Mouse (Mus musculus) adrenal gland, postnatal 25 days (tissue): ENCODE measurements at regions not wholly inside any gene's neighbourhood (a gene's known extent, or its start where the extent isn't known, plus 50 kb on each side); places are given as distances from the start of the nearest gene placed in this dataset.
"Not testable (repeated sequence)": the region's sequence is repeated elsewhere in the genome, so short reads cannot be mapped to it uniquely, and the experiment has no call there.

Experiments used
- DNase-seq: peaks from one replicate; pipeline ENCODE4 v3.0.0; 2021; ENCODE audit warnings: mixed read lengths

GRCm38 (mm10) chr7:61615156-61615555 is 731.2 kb upstream of the Ndn start:
- DNase-seq, result no peak

GRCm38 (mm10) chr7:61644893-61645545 is 701.4 kb upstream of the Ndn start:
- no peak for DNase-seq

- no peak for DNase-seq
Observed at GRCm38 (mm10) chr7:61658086-61658485, 688.3 kb upstream of the Ndn start.

- no peak for DNase-seq
Observed at GRCm38 (mm10) chr7:61683080-61683479, 663.3 kb upstream of the Ndn start.

- no peak for DNase-seq
Observed at GRCm38 (mm10) chr7:61685052-61685655, 661.2 kb upstream of the Ndn start.

- DNase-seq, result no peak
Observed at GRCm38 (mm10) chr7:61726149-61726548, 620.2 kb upstream of the Ndn start.

- no peak for DNase-seq
Observed at GRCm38 (mm10) chr7:61737511-61737910, 608.9 kb upstream of the Ndn start.

GRCm38 (mm10) chr7:61739336-61739735 is 607.0 kb upstream of the Ndn start:
- not testable (repeated sequence) for DNase-seq

- no peak for DNase-seq
Observed at GRCm38 (mm10) chr7:61769826-61770225, 576.5 kb upstream of the Ndn start.

- DNase-seq, result no peak
Observed at GRCm38 (mm10) chr7:61790113-61790796, 556.1 kb upstream of the Ndn start.

GRCm38 (mm10) chr7:61836827-61837226 is 509.5 kb upstream of the Ndn start:
- DNase-seq, result no peak

- DNase-seq, result no peak
Observed at GRCm38 (mm10) chr7:61837240-61837639, 509.1 kb upstream of the Ndn start.

- no peak for DNase-seq
Observed at GRCm38 (mm10) chr7:61851949-61852348, 494.4 kb upstream of the Ndn start.

GRCm38 (mm10) chr7:61864517-61864916 is 481.9 kb upstream of the Ndn start:
- DNase-seq, result no peak

GRCm38 (mm10) chr7:61866376-61866775 is 480.0 kb upstream of the Ndn start:
- DNase-seq, result no peak

- no peak for DNase-seq
Observed at GRCm38 (mm10) chr7:61876220-61876619, 470.1 kb upstream of the Ndn start.

- peak; percentile 2 for DNase-seq
Observed at GRCm38 (mm10) chr7:61877311-61878065, 468.9 kb upstream of the Ndn start.

- DNase-seq, result no peak
Observed at GRCm38 (mm10) chr7:61878095-61878494, 468.3 kb upstream of the Ndn start.

- no peak for DNase-seq
Observed at GRCm38 (mm10) chr7:61878585-61878984, 467.8 kb upstream of the Ndn start.
